Mouse (Mus musculus): ENCODE measurements around the gene Aff1. TPM values are rescaled to one million over a fixed set of nuclear protein-coding genes. Genes with fewer than 3 reads are reported as not detected.

Gene Aff1
- polyA plus RNA-seq, 1 experiment from 2014 or later: 4.3 TPM

GRCm38 (mm10) chr5:103681824-103682223 lies 10.3 kb upstream of the Aff1 start:
- no peaks in the 10 kb centered on the region for H3K36me3 ChIP-seq (ENCODE audit: control insufficient read depth, insufficient read depth, low read length)
- H3K9ac ChIP-seq (ENCODE audit: low read length): no peak overlapping the region
- no peak for TF ChIP-seq EP300 (optimal IDR thresholded peaks at IDR 0.05)
- TF ChIP-seq CTCF (IDR thresholded peaks at IDR 0.05; ENCODE audit: low read depth): no peak
- H3K4me3 ChIP-seq (ENCODE audit: low read depth, low read length): no peak overlapping the region
- no peak for DNase-seq (ENCODE audit: low spot score)
- ATAC-seq (ENCODE audit: low FRiP score, low TSS enrichment): peak; percentile 28; the same call in 1 of the 2 replicates
- H3K4me2 ChIP-seq (replicated peaks; ENCODE audit: low read depth): no peak overlapping the region
- 38% methylated on average over 3 of the region's 3 CpGs for WGBS
- H3K4me1 ChIP-seq (replicated peaks; ENCODE audit: control insufficient read depth, insufficient read depth): no peaks in the 10 kb centered on the region
- no peak overlapping the region for H3K27ac ChIP-seq (replicated peaks)
- no peaks in the 10 kb centered on the region for H3K9me3 ChIP-seq (ENCODE audit: control insufficient read depth, low read length)
- H3K27me3 ChIP-seq (ENCODE audit: control insufficient read depth, insufficient read depth, low read length): no peaks in the 10 kb centered on the region

- H3K4me3 ChIP-seq (ENCODE audit: low read depth, low read length): no peak overlapping the region
- WGBS: 77% methylated on average over 5 of the region's 5 CpGs
- H3K9ac ChIP-seq (ENCODE audit: low read length): no peak overlapping the region
- no peaks in the 10 kb centered on the region for H3K36me3 ChIP-seq (ENCODE audit: control insufficient read depth, insufficient read depth, low read length)
- H3K27ac ChIP-seq (replicated peaks): no peak overlapping the region
- H3K9me3 ChIP-seq (ENCODE audit: control insufficient read depth, low read length): no peaks in the 10 kb centered on the region
- H3K4me1 ChIP-seq (replicated peaks; ENCODE audit: control insufficient read depth, insufficient read depth): 0 out of 2 replicates have a peak, but pooled peaks cover 3% of the 10 kb centered on the region
- H3K27me3 ChIP-seq (ENCODE audit: control insufficient read depth, insufficient read depth, low read length): no peaks in the 10 kb centered on the region
- TF ChIP-seq CTCF (IDR thresholded peaks at IDR 0.05; ENCODE audit: low read depth) (no peak), EP300 (optimal IDR thresholded peaks at IDR 0.05) (no peak)
- ATAC-seq (ENCODE audit: low FRiP score, low TSS enrichment) (no peak), DNase-seq (ENCODE audit: low spot score) (no peak)
- H3K4me2 ChIP-seq (replicated peaks; ENCODE audit: low read depth): no peak overlapping the region
Measured at GRCm38 (mm10) chr5:103689645-103690044, 2.5 kb upstream of the Aff1 start.

GRCm38 (mm10) chr5:103690190-103690589 lies 2.0 kb upstream of the Aff1 start:
- ATAC-seq (ENCODE audit: low FRiP score, low TSS enrichment): no peak
- H3K9ac ChIP-seq (ENCODE audit: low read length): no peak overlapping the region
- H3K4me1 ChIP-seq (replicated peaks; ENCODE audit: control insufficient read depth, insufficient read depth): 0 out of 2 replicates have a peak, but pooled peaks cover 3% of the 10 kb centered on the region
- no peaks in the 10 kb centered on the region for H3K27me3 ChIP-seq (ENCODE audit: control insufficient read depth, insufficient read depth, low read length)
- no peaks in the 10 kb centered on the region for H3K36me3 ChIP-seq (ENCODE audit: control insufficient read depth, insufficient read depth, low read length)
- DNase-seq (ENCODE audit: low spot score): no peak
- no peak overlapping the region for H3K4me2 ChIP-seq (replicated peaks; ENCODE audit: low read depth)
- H3K27ac ChIP-seq (replicated peaks): no peak overlapping the region
- WGBS: 82% methylated on average over 8 of the region's 8 CpGs
- no peak overlapping the region for H3K4me3 ChIP-seq (ENCODE audit: low read depth, low read length)
- TF ChIP-seq CTCF (IDR thresholded peaks at IDR 0.05; ENCODE audit: low read depth) (no peak), EP300 (optimal IDR thresholded peaks at IDR 0.05) (no peak)
- no peaks in the 10 kb centered on the region for H3K9me3 ChIP-seq (ENCODE audit: control insufficient read depth, low read length)

GRCm38 (mm10) chr5:103691171-103691570 lies 1.0 kb upstream of the Aff1 start:
- TF ChIP-seq CTCF (IDR thresholded peaks at IDR 0.05; ENCODE audit: low read depth): peak; percentile 53
- TF ChIP-seq EP300 (optimal IDR thresholded peaks at IDR 0.05): no peak
- Histone ChIP-seq H3K4me2 (replicated peaks; ENCODE audit: low read depth) (peak overlapping the region; percentile 100; the same call in 1 of the 2 replicates), H3K4me3 (ENCODE audit: low read depth, low read length) (peak overlapping the region; percentile 79; the same call in 1 of the 2 replicates), H3K27me3 (ENCODE audit: control insufficient read depth, insufficient read depth, low read length) (no peaks in the 10 kb centered on the region), H3K9me3 (ENCODE audit: control insufficient read depth, low read length) (no peaks in the 10 kb centered on the region), H3K4me1 (replicated peaks; ENCODE audit: control insufficient read depth, insufficient read depth) (0 out of 2 replicates have a peak, but pooled peaks cover 3% of the 10 kb centered on the region), H3K36me3 (ENCODE audit: control insufficient read depth, insufficient read depth, low read length) (no peaks in the 10 kb centered on the region), H3K9ac (ENCODE audit: low read length) (no peak overlapping the region), H3K27ac (replicated peaks) (no peak overlapping the region)
- ATAC-seq (ENCODE audit: low FRiP score, low TSS enrichment) (no peak), DNase-seq (ENCODE audit: low spot score) (no peak)

GRCm38 (mm10) chr5:103692531-103693040 lies 412 bp downstream of the Aff1 start:
- Histone ChIP-seq H3K27me3 (ENCODE audit: control insufficient read depth, insufficient read depth, low read length) (no peaks in the 10 kb centered on the region), H3K9ac (ENCODE audit: low read length) (peak overlapping the region; percentile 76), H3K36me3 (ENCODE audit: control insufficient read depth, insufficient read depth, low read length) (no peaks in the 10 kb centered on the region), H3K27ac (replicated peaks) (peak overlapping the region; percentile 80), H3K4me2 (replicated peaks; ENCODE audit: low read depth) (peak overlapping the region; percentile 100), H3K4me1 (replicated peaks; ENCODE audit: control insufficient read depth, insufficient read depth) (0 out of 2 replicates have a peak, but pooled peaks cover 3% of the 10 kb centered on the region), H3K4me3 (ENCODE audit: low read depth, low read length) (peak overlapping the region; percentile 79), H3K9me3 (ENCODE audit: control insufficient read depth, low read length) (no peaks in the 10 kb centered on the region)
- WGBS: under 1% methylated on average over 34 of the region's 34 CpGs
- no peak for DNase-seq (ENCODE audit: low spot score)
- TF ChIP-seq CTCF (IDR thresholded peaks at IDR 0.05; ENCODE audit: low read depth) (no peak), EP300 (optimal IDR thresholded peaks at IDR 0.05) (no peak)
- ATAC-seq (ENCODE audit: low FRiP score, low TSS enrichment): peak; percentile 39

GRCm38 (mm10) chr5:103693041-103693641 lies 967 bp downstream of the Aff1 start:
- Histone ChIP-seq H3K4me3 (ENCODE audit: low read depth, low read length) (peak overlapping the region; percentile 79), H3K4me2 (replicated peaks; ENCODE audit: low read depth) (peak overlapping the region; percentile 100), H3K27me3 (ENCODE audit: control insufficient read depth, insufficient read depth, low read length) (no peaks in the 10 kb centered on the region), H3K9ac (ENCODE audit: low read length) (peak overlapping the region; percentile 76), H3K36me3 (ENCODE audit: control insufficient read depth, insufficient read depth, low read length) (no peaks in the 10 kb centered on the region), H3K9me3 (ENCODE audit: control insufficient read depth, low read length) (no peaks in the 10 kb centered on the region), H3K27ac (replicated peaks) (no peak overlapping the region; the same call in 1 of the 2 replicates), H3K4me1 (replicated peaks; ENCODE audit: control insufficient read depth, insufficient read depth) (0 out of 2 replicates have a peak, but pooled peaks cover 3% of the 10 kb centered on the region)
- ATAC-seq (ENCODE audit: low FRiP score, low TSS enrichment) (no peak), DNase-seq (ENCODE audit: low spot score) (peak; percentile 33)
- TF ChIP-seq EP300 (optimal IDR thresholded peaks at IDR 0.05) (no peak), CTCF (IDR thresholded peaks at IDR 0.05; ENCODE audit: low read depth) (no peak)
- under 1% methylated on average over 28 of the region's 28 CpGs for WGBS

Data from stomach, postnatal 0 days (tissue).